Mouse (Mus musculus) central nervous system, embryonic 11.5 days (tissue): Measurements from ENCODE around the gene Gm3409. TPM values are rescaled to one million over a fixed set of nuclear protein-coding genes. Genes with fewer than 3 reads are reported as not detected.

ENCODE experiments used
- polyA plus RNA-seq: library from polyadenylated mRNA; depleted of rRNA; stranded (reverse); fragments of >200 nt; gene quantifications from 2 replicates; pipeline ENCODE4 v1.2.3, GENCODE M21; 2012; rRNA removed

Gm3409 gene
- not detected in 2 replicates for polyA plus RNA-seq

DNA sequence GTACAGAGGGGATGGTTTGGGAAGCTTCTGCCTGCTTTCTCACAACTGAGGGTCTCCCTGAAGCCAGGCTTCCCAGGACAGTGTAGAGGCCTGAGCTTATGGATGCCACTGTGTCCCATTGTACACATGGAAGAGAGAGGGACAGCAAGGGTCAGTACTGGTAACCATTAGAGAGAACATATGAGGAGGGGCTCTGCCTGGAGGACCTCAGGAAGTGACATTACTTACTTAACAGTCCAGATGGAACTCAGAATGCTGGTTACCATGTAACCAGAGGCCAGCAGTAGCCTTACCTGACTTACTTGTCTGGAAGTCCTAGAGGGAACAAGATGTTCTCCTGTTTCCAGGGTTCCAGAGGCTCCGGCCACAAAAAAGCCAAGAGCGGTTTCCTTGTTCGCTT, at the start of gene Gm3409:
Gene Gm3409 (plus strand): TSS at position 301 of the 400 bp plus-strand sequence.

DNA sequence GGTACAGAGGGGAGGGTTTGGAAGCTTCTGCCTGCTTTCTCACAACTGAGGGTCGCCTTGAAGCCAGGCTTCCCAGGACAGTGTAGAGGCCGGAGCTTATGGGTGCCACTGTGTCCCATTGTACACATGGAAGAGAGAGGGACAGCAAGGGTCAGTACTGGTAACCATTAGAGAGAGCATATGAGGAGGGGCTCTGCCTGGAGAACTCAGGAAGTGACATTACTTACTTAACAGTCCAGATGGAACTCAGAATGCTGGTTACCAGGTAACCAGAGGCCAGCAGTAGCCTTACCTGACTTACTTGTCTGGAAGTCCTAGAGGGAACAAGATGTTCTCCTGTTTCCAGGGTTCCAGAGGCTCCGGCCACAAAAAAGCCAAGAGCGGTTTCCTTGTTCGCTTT, 46.4 kb upstream of the Gm3409 start, which contains the start of gene Gm6370:
Gene Gm6370 (plus strand): TSS at position 301 of the 400 bp plus-strand sequence.

DNA sequence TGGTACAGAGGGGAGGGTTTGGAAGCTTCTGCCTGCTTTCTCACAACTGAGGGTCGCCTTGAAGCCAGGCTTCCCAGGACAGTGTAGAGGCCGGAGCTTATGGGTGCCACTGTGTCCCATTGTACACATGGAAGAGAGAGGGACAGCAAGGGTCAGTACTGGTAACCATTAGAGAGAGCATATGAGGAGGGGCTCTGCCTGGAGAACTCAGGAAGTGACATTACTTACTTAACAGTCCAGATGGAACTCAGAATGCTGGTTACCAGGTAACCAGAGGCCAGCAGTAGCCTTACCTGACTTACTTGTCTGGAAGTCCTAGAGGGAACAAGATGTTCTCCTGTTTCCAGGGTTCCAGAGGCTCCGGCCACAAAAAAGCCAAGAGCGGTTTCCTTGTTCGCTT, 35.3 kb upstream of the Gm3409 start, which contains the start of gene 4930449I24Rik:
Gene 4930449I24Rik (plus strand): TSS at position 301 of the 400 bp plus-strand sequence.

DNA sequence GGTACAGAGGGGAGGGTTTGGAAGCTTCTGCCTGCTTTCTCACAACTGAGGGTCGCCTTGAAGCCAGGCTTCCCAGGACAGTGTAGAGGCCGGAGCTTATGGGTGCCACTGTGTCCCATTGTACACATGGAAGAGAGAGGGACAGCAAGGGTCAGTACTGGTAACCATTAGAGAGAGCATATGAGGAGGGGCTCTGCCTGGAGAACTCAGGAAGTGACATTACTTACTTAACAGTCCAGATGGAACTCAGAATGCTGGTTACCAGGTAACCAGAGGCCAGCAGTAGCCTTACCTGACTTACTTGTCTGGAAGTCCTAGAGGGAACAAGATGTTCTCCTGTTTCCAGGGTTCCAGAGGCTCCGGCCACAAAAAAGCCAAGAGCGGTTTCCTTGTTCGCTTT, 23.6 kb upstream of the Gm3409 start, which contains the start of gene Gm3402:
Gene Gm3402 (plus strand): TSS at position 301 of the 400 bp plus-strand sequence.

DNA sequence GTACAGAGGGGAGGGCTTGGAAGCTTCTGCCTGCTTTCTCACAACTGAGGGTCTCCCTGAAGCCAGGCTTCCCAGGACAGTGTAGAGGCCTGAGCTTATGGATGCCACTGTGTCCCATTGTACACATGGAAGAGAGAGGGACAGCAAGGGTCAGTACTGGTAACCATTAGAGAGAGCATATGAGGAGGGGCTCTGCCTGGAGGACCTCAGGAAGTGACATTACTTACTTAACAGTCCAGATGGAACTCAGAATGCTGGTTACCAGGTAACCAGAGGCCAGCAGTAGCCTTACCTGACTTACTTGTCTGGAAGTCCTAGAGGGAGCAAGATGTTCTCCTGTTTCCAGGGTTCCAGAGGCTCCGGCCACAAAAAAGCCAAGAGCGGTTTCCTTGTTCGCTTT, 11.9 kb upstream of the Gm3409 start, which contains the start of gene Gm3404:
Gene Gm3404 (plus strand): TSS at position 301 of the 400 bp plus-strand sequence.

DNA sequence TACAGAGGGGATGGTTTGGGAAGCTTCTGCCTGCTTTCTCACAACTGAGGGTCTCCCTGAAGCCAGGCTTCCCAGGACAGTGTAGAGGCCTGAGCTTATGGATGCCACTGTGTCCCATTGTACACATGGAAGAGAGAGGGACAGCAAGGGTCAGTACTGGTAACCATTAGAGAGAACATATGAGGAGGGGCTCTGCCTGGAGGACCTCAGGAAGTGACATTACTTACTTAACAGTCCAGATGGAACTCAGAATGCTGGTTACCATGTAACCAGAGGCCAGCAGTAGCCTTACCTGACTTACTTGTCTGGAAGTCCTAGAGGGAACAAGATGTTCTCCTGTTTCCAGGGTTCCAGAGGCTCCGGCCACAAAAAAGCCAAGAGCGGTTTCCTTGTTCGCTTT, 18.4 kb downstream of the Gm3409 start, which contains the start of gene Gm3415:
Gene Gm3415 (plus strand): TSS at position 301 of the 400 bp plus-strand sequence.

DNA sequence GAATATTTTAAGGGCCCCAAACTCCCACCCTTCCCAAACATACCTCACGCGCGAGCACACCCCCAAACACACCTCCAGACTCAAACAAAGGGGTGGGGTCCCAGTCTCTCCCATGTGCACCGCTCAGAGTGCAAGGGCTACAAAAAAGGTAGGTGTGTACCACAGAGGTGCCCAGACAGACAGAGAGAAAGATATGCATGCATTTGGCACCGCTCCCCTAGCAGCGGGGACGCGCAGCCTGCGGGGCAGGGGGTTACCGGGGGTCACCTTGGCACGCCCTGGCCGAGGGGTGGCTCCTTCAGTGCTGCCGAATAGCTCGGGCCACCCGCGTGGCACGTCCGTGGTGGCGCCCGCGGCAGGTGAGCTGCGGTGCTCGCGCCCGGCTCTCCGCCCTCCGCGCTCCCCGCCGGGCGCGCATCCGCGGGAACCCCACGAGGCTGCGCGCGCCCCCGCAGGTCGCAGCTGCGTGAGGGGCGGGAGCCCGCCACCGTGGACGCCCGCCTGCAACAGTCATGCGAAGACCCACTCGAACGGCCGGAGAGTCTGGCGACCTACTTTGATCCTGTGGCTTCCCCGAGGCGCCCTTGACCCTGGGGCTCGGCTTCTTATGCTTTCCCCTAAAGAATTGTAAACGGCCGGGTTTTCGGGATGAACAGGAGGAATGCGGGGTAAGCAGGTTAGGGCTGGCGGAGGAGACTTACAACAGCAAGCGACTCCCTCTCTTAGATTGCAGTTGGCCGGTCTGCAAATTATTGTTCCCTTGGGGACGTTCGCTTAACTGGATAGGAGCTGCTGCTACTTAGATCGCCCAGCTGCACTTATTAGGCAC, 47.2 kb downstream of the Gm3409 start, which contains the start of gene Gpr12:
Gene Gpr12 (minus strand): TSS at position 762 of the 829 bp plus-strand sequence.

Other genes starting within 250 kb of the Gm3409 start
- gene Wasf3, start 152.7 kb upstream of the Gm3409 start, polyA plus RNA-seq = 18.0 and 19.2 TPM in 2 replicates
- 0.06 TPM in 1 of 2 replicates, not detected in the other for gene Gm6408, start 55.7 kb upstream of the Gm3409 start, polyA plus RNA-seq
- not detected in 2 replicates for gene Gm6370, start 46.3 kb upstream of the Gm3409 start, polyA plus RNA-seq
- gene 4930449I24Rik, start 35.2 kb upstream of the Gm3409 start, polyA plus RNA-seq = not detected in 2 replicates
- gene Gm3402, start 23.5 kb upstream of the Gm3409 start, polyA plus RNA-seq = not detected in 2 replicates
- gene Gm3404, start 11.8 kb upstream of the Gm3409 start, polyA plus RNA-seq = not detected in 2 replicates
- gene Gm3415, start 18.5 kb downstream of the Gm3409 start, polyA plus RNA-seq = not detected in 2 replicates
- 0.11 and 0.71 TPM in 2 replicates for gene Gpr12, start 47.6 kb downstream of the Gm3409 start, polyA plus RNA-seq